ENCODE assay signal across 23 mouse cellular contexts in the genomic region with DNA sequence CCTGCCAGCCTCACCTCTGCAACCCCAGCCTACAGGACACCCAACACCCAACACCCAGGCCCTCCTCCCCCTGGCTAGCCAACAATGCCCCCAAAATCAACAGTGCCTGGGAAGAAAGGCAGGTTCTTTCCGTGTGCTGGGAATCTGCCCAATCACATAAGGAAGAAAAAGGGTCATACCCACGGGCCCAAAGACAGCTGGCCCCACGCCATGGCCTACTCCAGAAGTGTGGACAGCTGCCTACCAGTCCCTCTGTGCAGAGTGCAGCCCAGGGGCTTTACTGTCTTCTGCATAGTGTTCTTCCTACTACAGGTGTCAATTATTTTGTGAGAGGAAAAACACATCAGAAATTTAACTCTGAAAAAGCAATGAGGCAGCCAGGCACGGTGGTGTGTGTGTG. TPM values are rescaled to one million over a fixed set of nuclear protein-coding genes. Genes with fewer than 3 reads are reported as not detected.
"Had no signal": no experiment of that assay in that cellular context is flagged by ENCODE, and none has a peak within 500 bp of the region (broad histone marks: within the 10 kb centered on the region; RNA-seq: fewer than 3 reads in every experiment).

No protein-coding gene starts in this region.

- DNase-seq: gastrocnemius, adult 2 months; gastrocnemius, postnatal 14 days; gastrocnemius, postnatal 36 days; heart, adult 11 months; heart, adult 2 months; heart, postnatal 14 days; heart, postnatal 36 days; kidney, adult 11 months; kidney, adult 2 months; kidney, adult 9 months; kidney, postnatal 14 days; kidney, postnatal 36 days; layer of hippocampus, adult 9-11 months; layer of hippocampus, postnatal 36 days had no signal

RNA-seq across cellular contexts. Expression of a gene that starts 12.1 kb away (rescaled TPM):
- total RNA-seq: gastrocnemius, adult 2 months; gastrocnemius, postnatal 14 days; gastrocnemius, postnatal 36 days; heart, adult 2 months; heart, postnatal 14 days; heart, postnatal 36 days; hematopoietic stem cell, adult 5-6 weeks; hindbrain, postnatal 0 days; layer of hippocampus, adult 18-20 months; layer of hippocampus, adult 8-10 months; layer of hippocampus, postnatal 14 days; layer of hippocampus, postnatal 36 days; left cerebral cortex, adult 18-20 months; left cerebral cortex, postnatal 14 days; left cerebral cortex, postnatal 36 days had no signal

RNA-seq across cellular contexts. Expression of a gene that starts 46.4 kb away (rescaled TPM):
- total RNA-seq: gastrocnemius, adult 2 months; gastrocnemius, postnatal 14 days; gastrocnemius, postnatal 36 days; heart, adult 2 months; heart, postnatal 14 days; heart, postnatal 36 days; hindbrain, postnatal 0 days; layer of hippocampus, adult 18-20 months; layer of hippocampus, adult 8-10 months; layer of hippocampus, postnatal 14 days; layer of hippocampus, postnatal 36 days; left cerebral cortex, adult 18-20 months; left cerebral cortex, postnatal 14 days; left cerebral cortex, postnatal 36 days; liver, adult 2 months had no signal
